ENCODE assay signal across 14 mouse cellular contexts in genomic region chr16:95794281-95794727, GRCm38 (mm10).
A peak's percentile ranks its signal among the peaks of the same experiment; 100 is the strongest.
DNase-seq lines count a peak whose midpoint lies in the region; ATAC-seq and TF ChIP-seq lines count a peak whose summit lies in the region.
"Had no signal": no experiment of that assay in that cellular context is flagged by ENCODE, and none has a peak within 500 bp of the region (broad histone marks: within the 10 kb centered on the region; RNA-seq: fewer than 3 reads in every experiment).

No protein-coding gene starts in this region.

- H3K4me3 ChIP-seq in lung, embryonic 14.5 days (ENCODE audit: low read depth, low read length): no peak overlapping the region
- H3K4me3 ChIP-seq in limb, embryonic 12.5 days (replicated peaks): no peak overlapping the region
- H3K4me3 ChIP-seq in stomach, embryonic 15.5 days (replicated peaks): no peak overlapping the region
- H3K4me3 ChIP-seq: liver, embryonic 15.5 days had no signal

- no peaks in the 10 kb centered on the region for H3K36me3 ChIP-seq in lung, embryonic 14.5 days (ENCODE audit: insufficient read depth)
- H3K36me3 ChIP-seq in limb, embryonic 12.5 days: no peaks in the 10 kb centered on the region
- H3K36me3 ChIP-seq in stomach, embryonic 15.5 days: no peaks in the 10 kb centered on the region
- H3K36me3 ChIP-seq: liver, embryonic 15.5 days had no signal

- H3K27me3 ChIP-seq in lung, embryonic 14.5 days (ENCODE audit: insufficient read depth, low read length): no peaks in the 10 kb centered on the region
- H3K27me3 ChIP-seq in limb, embryonic 12.5 days: no peaks in the 10 kb centered on the region
- no peaks in the 10 kb centered on the region for H3K27me3 ChIP-seq in stomach, embryonic 15.5 days (replicated peaks)
- H3K27me3 ChIP-seq: liver, embryonic 15.5 days had no signal

- 29% methylated on average over 10 of the region's 10 CpGs for WGBS in lung, embryonic 14.5 days
- 10% methylated on average over 10 of the region's 10 CpGs for WGBS in limb, embryonic 12.5 days
- WGBS in stomach, embryonic 15.5 days: 31% methylated on average over 10 of the region's 10 CpGs

- peaks cover 8% of the 10 kb centered on the region; the same call in 1 of the 2 replicates for H3K4me1 ChIP-seq in lung, embryonic 14.5 days (ENCODE audit: insufficient read depth)
- H3K4me1 ChIP-seq in limb, embryonic 12.5 days (replicated peaks): peaks cover 44% of the 10 kb centered on the region
- no peaks in the 10 kb centered on the region for H3K4me1 ChIP-seq in stomach, embryonic 15.5 days
- H3K4me1 ChIP-seq: liver, embryonic 15.5 days had no signal

- no peak for TF ChIP-seq CTCF in lung, embryonic 14.5 days (IDR thresholded peaks at IDR 0.05; ENCODE audit: low read depth)

- peak overlapping the region; percentile 87 for H3K27ac ChIP-seq in lung, embryonic 14.5 days (ENCODE audit: low read depth)
- peak overlapping the region; percentile 84 for H3K27ac ChIP-seq in limb, embryonic 12.5 days
- no peak overlapping the region for H3K27ac ChIP-seq in stomach, embryonic 15.5 days
- H3K27ac ChIP-seq: liver, embryonic 15.5 days had no signal

- DNase-seq in embryo, embryonic 11.5 days (ENCODE audit: low read depth, low spot score): peak; percentile 16
- no peak for DNase-seq in embryo, embryonic 9.5 days (ENCODE audit: extremely low spot score)
- DNase-seq in lung, embryonic 14.5 days: peak; percentile 83
- DNase-seq in lung, postnatal 36 days: no peak
- DNase-seq in right cerebral cortex, postnatal 10 days (ENCODE audit: low spot score in 2 of 2): no peak
- DNase-seq in kidney, postnatal 25 days: no peak
- DNase-seq: cerebellum, adult 9-11 months; forebrain, postnatal 0 days; gastrocnemius, postnatal 36 days; kidney, adult 2 months; spleen, adult 18-20 months had no signal

- H3K9ac ChIP-seq in lung, embryonic 14.5 days: no peak overlapping the region
- no peak overlapping the region for H3K9ac ChIP-seq in limb, embryonic 12.5 days (replicated peaks)
- H3K9ac ChIP-seq in stomach, embryonic 15.5 days: no peak overlapping the region
- H3K9ac ChIP-seq: forebrain, postnatal 0 days; liver, embryonic 15.5 days had no signal

- peak overlapping the region; percentile 36 for H3K4me2 ChIP-seq in lung, embryonic 14.5 days
- peak overlapping the region; percentile 42 for H3K4me2 ChIP-seq in limb, embryonic 12.5 days
- peak overlapping the region; percentile 13; the same call in 1 of the 2 replicates for H3K4me2 ChIP-seq in stomach, embryonic 15.5 days
- H3K4me2 ChIP-seq: liver, embryonic 15.5 days had no signal

- peak; percentile 85 for ATAC-seq in lung, embryonic 14.5 days (ENCODE audit: insufficient read depth)
- ATAC-seq in limb, embryonic 12.5 days (ENCODE audit: insufficient number of reproducible peaks, insufficient read depth, low FRiP score, low TSS enrichment, low read depth): peak; percentile 54; the same call in 1 of the 2 replicates
- no peak for ATAC-seq in stomach, embryonic 15.5 days (ENCODE audit: insufficient read depth, low FRiP score, low read depth)
- ATAC-seq: forebrain, postnatal 0 days had no signal

- no peaks in the 10 kb centered on the region for H3K9me3 ChIP-seq in lung, embryonic 14.5 days (ENCODE audit: low read depth, low read length)
- H3K9me3 ChIP-seq in limb, embryonic 12.5 days: peaks cover 2% of the 10 kb centered on the region; the same call in 1 of the 2 replicates
- H3K9me3 ChIP-seq in stomach, embryonic 15.5 days: no peaks in the 10 kb centered on the region
- H3K9me3 ChIP-seq: liver, embryonic 15.5 days had no signal

Comparison
In these comparisons a context has a peak if more than half of its experiments do, and no peak if none do; other contexts are left out.
1. DNase-seq: peak in embryo, embryonic 11.5 days (single experiment) and lung, embryonic 14.5 days (single experiment); none in embryo, embryonic 9.5 days (single experiment), lung, postnatal 36 days (single experiment), right cerebral cortex, postnatal 10 days (0 of 2) and kidney, postnatal 25 days (0 of 2).
2. Peak in every context shown above with its lines, with median percentiles within 50 percentile points of each other: H3K4me2 ChIP-seq.